Mouse (Mus musculus) olfactory bulb, adult 2 months (tissue): ENCODE measurements around the gene Tpgs1.

Experiments
- CTCF ChIP-seq: fragments of 200-500 bp; IDR thresholded peaks from 2 replicates; pipeline ENCODE4 v1.5.1; 2012; ENCODE audit warnings: low read depth, mild to moderate bottlenecking, low read length, moderate library complexity; ENCODE audit not compliant: insufficient read depth
- POLR2A ChIP-seq: fragments of 200-500 bp; IDR thresholded peaks from 2 replicates; pipeline ENCODE4 v1.6.1; 2012; ENCODE audit warnings: mild to moderate bottlenecking, low read depth, low read length, moderate library complexity; ENCODE audit not compliant: insufficient read depth

- TF ChIP-seq CTCF, result no peak
- no peak for TF ChIP-seq POLR2A
Observed at GRCm38 (mm10) chr10:79631432-79631831, 37.7 kb upstream of the Tpgs1 start.
